In the genomic region with DNA sequence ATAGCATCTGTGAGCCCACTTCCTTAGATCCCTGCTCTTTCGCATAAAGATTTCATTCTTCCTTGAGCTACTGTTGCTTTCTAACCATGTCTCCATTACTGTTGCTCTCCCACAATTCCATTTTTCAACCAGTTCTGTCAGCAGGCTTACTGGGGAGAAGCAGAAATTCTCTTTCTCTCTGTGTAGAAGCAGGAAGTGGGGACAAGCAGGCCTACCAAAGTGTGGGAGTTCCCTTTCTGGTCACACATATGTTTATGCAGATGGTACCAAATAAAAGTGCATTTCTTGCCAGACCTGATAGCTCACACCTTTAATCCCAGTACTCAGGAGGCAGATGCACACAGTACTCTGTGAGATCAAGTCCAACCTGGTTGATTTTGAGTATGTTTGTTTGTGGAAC, we compare ENCODE assay signal across 18 mouse cellular contexts. TPM values are rescaled to one million over a fixed set of nuclear protein-coding genes. Genes with fewer than 3 reads are reported as not detected.
"Had no signal": no experiment of that assay in that cellular context is flagged by ENCODE, and none has a peak within 500 bp of the region (broad histone marks: within the 10 kb centered on the region; RNA-seq: fewer than 3 reads in every experiment).

No protein-coding gene starts in this region.

- H3K9ac ChIP-seq: limb, embryonic 15.5 days; liver, embryonic 12.5 days; lung, embryonic 15.5 days; midbrain, embryonic 15.5 days had no signal

- H3K36me3 ChIP-seq: limb, embryonic 15.5 days; liver, embryonic 12.5 days; lung, embryonic 15.5 days; midbrain, embryonic 15.5 days had no signal

- ATAC-seq: liver, embryonic 12.5 days; midbrain, embryonic 15.5 days had no signal

- H3K27ac ChIP-seq: kidney, postnatal 0 days; layer of hippocampus, adult 2 months; limb, embryonic 15.5 days; liver, embryonic 12.5 days; lung, embryonic 15.5 days; macrophage; midbrain, embryonic 15.5 days had no signal

- H3K4me1 ChIP-seq: limb, embryonic 15.5 days; liver, embryonic 12.5 days; lung, embryonic 15.5 days; midbrain, embryonic 15.5 days had no signal

- H3K4me2 ChIP-seq: limb, embryonic 15.5 days; liver, embryonic 12.5 days; lung, embryonic 15.5 days; midbrain, embryonic 11.5 days; midbrain, embryonic 15.5 days had no signal

- H3K4me3 ChIP-seq: layer of hippocampus, adult 2 months; limb, embryonic 15.5 days; liver, embryonic 12.5 days; lung, embryonic 15.5 days; megakaryocyte, embryonic 14.5 days; midbrain, embryonic 15.5 days had no signal

- H3K9me3 ChIP-seq: limb, embryonic 15.5 days; liver, embryonic 12.5 days; lung, embryonic 15.5 days; megakaryocyte, embryonic 14.5 days; midbrain, embryonic 15.5 days had no signal

- DNase-seq: kidney, adult 8-10 months; kidney, postnatal 36 days; layer of hippocampus, postnatal 36 days; lung, postnatal 14 days; retina, postnatal 1 day; right cerebral cortex, postnatal 4 days; spleen, adult 18-20 months; thymus, adult 18-20 months; thymus, postnatal 14 days had no signal

- H3K27me3 ChIP-seq: limb, embryonic 15.5 days; liver, embryonic 12.5 days; lung, embryonic 15.5 days; megakaryocyte, embryonic 14.5 days; midbrain, embryonic 15.5 days had no signal

RNA-seq across cellular contexts. Expression of a gene that starts 41.2 kb away (rescaled TPM):
- polyA plus RNA-seq: liver, embryonic 12.5 days; macrophage had no signal
